Mouse (Mus musculus) heart, embryonic 14.5 days (tissue): ENCODE data around the gene Il10. TPM values are rescaled to one million over a fixed set of nuclear protein-coding genes. Genes with fewer than 3 reads are reported as not detected.

Experiments used
- ATAC-seq: fragments of 200-750 bp; cut with Nextera tagmentation; 2 replicates; pipeline ENCODE4 v1.8.0; 2017; ENCODE audit warnings: low read depth, moderate TSS enrichment; ENCODE audit not compliant: insufficient number of reproducible peaks, insufficient read depth, low FRiP score
- H3K27ac ChIP-seq, 2 experiments: fragments of 200-500 bp in 1 of 2; fragments of 300-500 bp in 1 of 2; sonication (generic) in 1 of 2; replicated peaks in 1 of 2; 2 replicates each; pipeline ENCODE4 v1.5.1; 2012 to 2014; ENCODE audit warnings: low read depth in 2 of 2, low read length in 2 of 2, control low read depth in 1 of 2, mild to moderate bottlenecking in 1 of 2, mixed read lengths in 1 of 2; ENCODE audit not compliant: control insufficient read depth in 1 of 2, insufficient read depth in 1 of 2
- H3K27me3 ChIP-seq: fragments of 300-500 bp; sonication (generic); 2 replicates; pipeline ENCODE4 v1.6.1; 2014; ENCODE audit warnings: mild to moderate bottlenecking, low read length, control low read depth; ENCODE audit not compliant: control insufficient read depth, insufficient read depth
- H3K36me3 ChIP-seq: fragments of 300-500 bp; sonication (generic); 2 replicates; pipeline ENCODE4 v1.6.1; 2014; ENCODE audit warnings: mild to moderate bottlenecking, control low read depth, low read length, mixed read lengths; ENCODE audit not compliant: control insufficient read depth, insufficient read depth
- H3K4me1 ChIP-seq, 2 experiments: fragments of 200-500 bp in 1 of 2; fragments of 300-500 bp in 1 of 2; sonication (generic) in 1 of 2; 2 replicates each; pipeline ENCODE4 v1.6.1; 2012 to 2014; ENCODE audit warnings: low read length in 2 of 2, control low read depth in 1 of 2, mixed read lengths in 1 of 2; ENCODE audit not compliant: control insufficient read depth in 2 of 2, insufficient read depth in 2 of 2
- H3K4me2 ChIP-seq: fragments of 300-500 bp; sonication (generic); 2 replicates; pipeline ENCODE4 v1.6.1; 2014; ENCODE audit warnings: mild to moderate bottlenecking, low read length
- H3K4me3 ChIP-seq, 2 experiments: fragments of 200-500 bp in 1 of 2; fragments of 300-500 bp in 1 of 2; sonication (generic) in 1 of 2; 2 replicates each; pipeline ENCODE4 v1.5.1; 2012 to 2014; ENCODE audit warnings: low read length in 2 of 2, mild to moderate bottlenecking in 2 of 2, control low read depth in 1 of 2, low read depth in 1 of 2, moderate library complexity in 1 of 2; ENCODE audit not compliant: control insufficient read depth in 1 of 2, insufficient read depth in 1 of 2
- H3K9ac ChIP-seq: fragments of 300-500 bp; sonication (generic); 2 replicates; pipeline ENCODE4 v1.6.1; 2014; ENCODE audit warnings: mild to moderate bottlenecking, low read length
- H3K9me3 ChIP-seq: fragments of 300-500 bp; sonication (generic); 2 replicates; pipeline ENCODE4 v1.6.1; 2016; ENCODE audit warnings: low read length, control low read depth; ENCODE audit not compliant: control insufficient read depth
- WGBS: fragments of 180-500 bp; shearing (Covaris S2); extraction: QIAGEN DNeasy Blood & Tissue Kit; methylation state at CpG from one replicate; pipeline ENCODE4 v1.1.7; 2014; 5-methylcytosine and 5-hydroxymethylcytosine counted together
- polyA plus RNA-seq: library from polyadenylated mRNA; unstranded; fragments of >200 nt; fragmentation: Nextera tagmentation; extraction: Ambion mirVana; gene quantifications from 2 replicates; pipeline ENCODE4 v1.2.1, GENCODE M21; 2014

The Il10 gene
- polyA plus RNA-seq, 1 experiment from 2014 or later = not detected

- peak overlapping the region; percentile 4; the same call in 1 of the 2 replicates for H3K9ac ChIP-seq
- no peak for ATAC-seq
- H3K36me3 ChIP-seq = peaks cover 35% of the 10 kb centered on the region
- H3K4me2 ChIP-seq = no peak overlapping the region
- H3K9me3 ChIP-seq = no peaks in the 10 kb centered on the region
- 50% methylated on average over 5 of the region's 5 CpGs for WGBS
- H3K4me3 ChIP-seq = no peak overlapping the region
- no peaks in the 10 kb centered on the region for H3K27me3 ChIP-seq
- H3K27ac ChIP-seq = no peak overlapping the region
- peaks cover 55 to 69% of the 10 kb centered on the region in 2 experiments for H3K4me1 ChIP-seq
Observed at GRCm38 (mm10) chr1:131059841-131060240, 40.2 kb downstream of the Il10 start.

DNA sequence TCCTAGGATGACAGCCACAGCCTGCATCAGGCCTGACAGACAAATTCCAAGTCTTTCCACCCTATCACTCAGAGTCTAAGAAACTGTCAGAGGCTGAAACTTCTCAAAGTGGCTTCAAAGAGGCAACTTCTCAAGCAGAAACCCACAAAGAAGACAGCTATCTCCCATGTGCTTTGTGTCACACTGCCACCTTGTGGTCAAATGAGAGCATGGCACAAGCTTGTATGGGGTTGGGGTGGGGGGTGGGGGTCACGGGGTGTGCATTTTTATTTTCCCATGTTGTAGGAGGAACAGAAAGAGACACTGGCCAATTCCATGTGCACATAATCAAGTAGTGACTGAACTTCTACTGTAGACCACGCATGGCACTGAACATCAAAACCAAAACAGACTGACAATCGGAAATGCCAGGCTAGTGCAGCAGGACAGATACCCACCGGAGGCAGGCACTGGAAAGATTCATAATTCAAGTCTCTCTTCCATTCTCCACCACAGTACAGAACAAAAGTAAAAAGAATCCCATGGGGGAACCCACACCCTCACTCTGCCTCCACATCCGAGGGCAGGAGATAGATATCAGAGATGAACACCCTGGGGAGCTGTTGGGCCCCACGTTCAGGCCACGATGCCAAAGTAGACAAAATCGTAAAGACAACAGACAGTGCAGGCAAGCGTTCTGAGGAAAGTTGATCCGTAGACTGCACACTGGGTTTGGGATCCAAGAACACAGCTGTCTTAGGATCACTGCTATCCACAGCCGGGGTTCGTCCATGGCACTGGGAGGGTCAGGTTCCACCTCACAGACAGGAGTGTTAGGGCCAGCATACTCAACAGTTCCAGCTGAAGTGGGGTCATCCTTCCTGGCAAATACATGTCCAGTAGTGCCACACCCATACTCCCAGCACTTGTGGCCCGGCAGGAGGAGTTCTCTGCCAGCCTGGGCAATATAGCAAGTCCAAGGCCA, 40.9 kb downstream of the Il10 start:
- Histone ChIP-seq H3K4me1 (peaks cover 57 to 73% of the 10 kb centered on the region in 2 experiments), H3K4me3 (no peak overlapping the region), H3K9me3 (no peaks in the 10 kb centered on the region), H3K4me2 (no peak overlapping the region), H3K9ac (peak overlapping the region; percentile 30), H3K27me3 (no peaks in the 10 kb centered on the region), H3K36me3 (peaks cover 28% of the 10 kb centered on the region), H3K27ac (peak overlapping the region; percentile 14 to 87; a peak in 3 of 4 replicates)
- ATAC-seq = no peak
- 50% methylated on average over 13 of the region's 13 CpGs for WGBS

GRCm38 (mm10) chr1:131061740-131062254, 42.2 kb downstream of the Il10 start:
- 39% methylated on average over 7 of the region's 7 CpGs for WGBS

GRCm38 (mm10) chr1:131062821-131063220, 43.2 kb downstream of the Il10 start:
- peak overlapping the region; percentile 49 for H3K9ac ChIP-seq
- peak; percentile 71 for ATAC-seq
- H3K27ac ChIP-seq = peak overlapping the region; percentile 71 to 87
- H3K4me2 ChIP-seq = peak overlapping the region; percentile 28
- peaks cover 17% of the 10 kb centered on the region for H3K36me3 ChIP-seq
- H3K4me3 ChIP-seq = no peak overlapping the region
- H3K27me3 ChIP-seq = no peaks in the 10 kb centered on the region
- H3K9me3 ChIP-seq = no peaks in the 10 kb centered on the region
- peaks cover 57 to 73% of the 10 kb centered on the region in 2 experiments for H3K4me1 ChIP-seq
- WGBS = 30% methylated on average over 6 of the region's 6 CpGs

More at GRCm38 (mm10) chr1:131061740-131062254, 42.2 kb downstream of the Il10 start:
- Histone ChIP-seq H3K4me3 (no peak overlapping the region), H3K4me2 (peak overlapping the region; percentile 28), H3K27me3 (no peaks in the 10 kb centered on the region), H3K36me3 (peaks cover 21% of the 10 kb centered on the region), H3K9ac (peak overlapping the region; percentile 44), H3K4me1 (peaks cover 57 to 73% of the 10 kb centered on the region in 2 experiments), H3K9me3 (no peaks in the 10 kb centered on the region), H3K27ac (peak overlapping the region; percentile 71 to 87)
- no peak for ATAC-seq

DNA sequence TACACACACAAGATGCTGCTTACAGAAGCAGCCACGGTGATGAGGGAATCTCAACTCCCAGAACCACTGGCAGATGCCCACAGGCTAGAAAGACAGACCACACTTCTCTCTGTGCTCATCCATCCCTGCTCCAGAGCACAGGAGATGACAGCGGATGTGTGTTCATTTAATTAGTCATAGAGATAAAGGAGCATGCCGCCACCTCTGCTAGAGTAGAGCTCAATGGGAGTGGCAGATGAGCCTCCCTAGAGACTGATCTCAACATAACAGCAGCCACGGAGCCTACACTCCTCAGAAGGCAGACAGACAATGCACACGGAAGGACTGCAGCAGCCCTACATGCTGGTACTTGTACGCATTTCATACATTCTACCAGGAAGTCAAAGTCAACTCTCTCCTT, 44.6 kb downstream of the Il10 start:
- H3K4me2 ChIP-seq = no peak overlapping the region; the same call in 1 of the 2 replicates
- no peak overlapping the region for H3K9ac ChIP-seq
- peaks cover 22% of the 10 kb centered on the region for H3K36me3 ChIP-seq
- no peaks in the 10 kb centered on the region for H3K27me3 ChIP-seq
- H3K4me1 ChIP-seq = peaks cover 46 to 67% of the 10 kb centered on the region in 2 experiments
- H3K27ac ChIP-seq = peak overlapping the region in 1 of 2 experiments; percentile 87; a peak in 2 of 4 replicates
- no peak for ATAC-seq
- H3K4me3 ChIP-seq = no peak overlapping the region
- no peaks in the 10 kb centered on the region for H3K9me3 ChIP-seq
- WGBS = 35% methylated on average over 6 of the region's 6 CpGs

- Histone ChIP-seq H3K36me3 (peaks cover 22% of the 10 kb centered on the region), H3K27ac (peak overlapping the region; percentile 23 to 28; a peak in 1 of 4 replicates), H3K9ac (no peak overlapping the region), H3K9me3 (no peaks in the 10 kb centered on the region), H3K4me3 (no peak overlapping the region), H3K4me2 (no peak overlapping the region), H3K4me1 (peaks cover 31 to 53% of the 10 kb centered on the region in 2 experiments), H3K27me3 (no peaks in the 10 kb centered on the region)
- ATAC-seq = no peak
- WGBS = 67% methylated on average over 10 of the region's 10 CpGs
Observed at GRCm38 (mm10) chr1:131068011-131068727, 48.5 kb downstream of the Il10 start.

DNA sequence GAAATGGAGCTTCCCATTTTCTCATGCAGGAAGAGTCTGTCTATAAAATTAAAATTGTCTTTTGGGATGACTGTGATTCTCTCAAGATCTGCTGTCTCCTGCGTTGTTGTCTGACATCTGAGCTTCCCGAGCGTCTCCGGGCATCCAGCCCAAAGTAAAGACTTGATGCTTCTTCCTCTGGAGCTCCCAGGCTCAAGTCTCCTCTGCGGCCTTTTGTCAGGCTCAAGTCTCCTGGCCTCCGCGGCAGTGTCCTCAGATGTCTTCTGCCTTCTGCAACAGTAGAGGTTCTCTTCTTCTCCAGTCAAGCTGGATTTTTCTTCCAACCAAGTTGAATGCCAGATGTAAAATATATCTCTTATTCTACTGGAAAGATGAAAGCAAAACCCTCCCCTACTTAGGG, 49.4 kb downstream of the Il10 start:
- H3K27ac ChIP-seq = no peak overlapping the region
- no peaks in the 10 kb centered on the region for H3K27me3 ChIP-seq
- H3K4me1 ChIP-seq = peaks cover 31 to 53% of the 10 kb centered on the region in 2 experiments
- no peaks in the 10 kb centered on the region for H3K9me3 ChIP-seq
- peaks cover 22% of the 10 kb centered on the region for H3K36me3 ChIP-seq
- no peak for ATAC-seq
- H3K4me2 ChIP-seq = no peak overlapping the region
- H3K4me3 ChIP-seq = no peak overlapping the region
- H3K9ac ChIP-seq = no peak overlapping the region
- WGBS = 83% methylated on average over 7 of the region's 7 CpGs
